Mouse (Mus musculus) heart, adult 8-10 months (tissue): ENCODE data around the gene Hoxd3. TPM values are rescaled to one million over a fixed set of nuclear protein-coding genes. Genes with fewer than 3 reads are reported as not detected.

ENCODE experiments used
- DNase-seq: peaks from one replicate; pipeline ENCODE4 v3.0.0; 2022; ENCODE audit warnings: low spot score
- total RNA-seq, 4 experiments: library from RNA; stranded (reverse); gene quantifications; 2 replicates each; pipeline ENCODE4 v1.2.4; 2022

Gene Hoxd3
- total RNA-seq: under 1 TPM in 1 of 4 experiments, not detected in 3; 0.16 TPM

GRCm38 (mm10) chr2:74711721-74712621, at the start of gene Hoxd3, which contains the start of gene Hoxd4:
Gene Hoxd3, plus strand, starts transcription at chr2:74711927.
Gene Hoxd4, plus strand, starts transcription at chr2:74711929.
- no peak for DNase-seq

GRCm38 (mm10) chr2:74663291-74663925, 48.3 kb upstream of the Hoxd3 start:
- DNase-seq: no peak

GRCm38 (mm10) chr2:74666411-74666810, 45.3 kb upstream of the Hoxd3 start:
- DNase-seq: no peak

- DNase-seq: no peak
Observed at GRCm38 (mm10) chr2:74667191-74667841, 44.4 kb upstream of the Hoxd3 start.

GRCm38 (mm10) chr2:74667842-74668357, 43.8 kb upstream of the Hoxd3 start, which contains the start of gene Hoxd13:
Gene Hoxd13, plus strand, starts transcription at chr2:74668310.
- DNase-seq: no peak

- no peak for DNase-seq
Observed at GRCm38 (mm10) chr2:74668370-74669229, 43.1 kb upstream of the Hoxd3 start.

GRCm38 (mm10) chr2:74669230-74669578, 42.5 kb upstream of the Hoxd3 start:
- no peak for DNase-seq

GRCm38 (mm10) chr2:74669650-74670235, 42.0 kb upstream of the Hoxd3 start:
- no peak for DNase-seq

- DNase-seq: no peak
Observed at GRCm38 (mm10) chr2:74670632-74671188, 41.0 kb upstream of the Hoxd3 start.

- DNase-seq: no peak
Observed at GRCm38 (mm10) chr2:74671847-74672246, 39.9 kb upstream of the Hoxd3 start.

GRCm38 (mm10) chr2:74672481-74673362, 39.0 kb upstream of the Hoxd3 start:
- no peak for DNase-seq

- DNase-seq: no peak
Observed at GRCm38 (mm10) chr2:74673835-74674425, 37.8 kb upstream of the Hoxd3 start.

GRCm38 (mm10) chr2:74674881-74675665, 36.7 kb upstream of the Hoxd3 start, which contains the start of gene Hoxd12:
Gene Hoxd12, plus strand, starts transcription at chr2:74675013.
- no peak for DNase-seq

GRCm38 (mm10) chr2:74675666-74676282, 36.0 kb upstream of the Hoxd3 start:
- no peak for DNase-seq

GRCm38 (mm10) chr2:74676376-74677052, 35.2 kb upstream of the Hoxd3 start:
- DNase-seq: no peak

GRCm38 (mm10) chr2:74677106-74677505, 34.6 kb upstream of the Hoxd3 start:
- no peak for DNase-seq
